Mouse (Mus musculus): ENCODE data around the gene Ablim1. TPM values are rescaled to one million over a fixed set of nuclear protein-coding genes. Genes with fewer than 3 reads are reported as not detected.

Ablim1 gene
- polyA plus RNA-seq (2012; rRNA removed), result 45.3 and 47.3 TPM in 2 replicates

GRCm38 (mm10) chr19:57314346-57315012 is at the start of gene Ablim1:
TSS of gene Ablim1 (minus strand) at chr19:57314919.

DNA sequence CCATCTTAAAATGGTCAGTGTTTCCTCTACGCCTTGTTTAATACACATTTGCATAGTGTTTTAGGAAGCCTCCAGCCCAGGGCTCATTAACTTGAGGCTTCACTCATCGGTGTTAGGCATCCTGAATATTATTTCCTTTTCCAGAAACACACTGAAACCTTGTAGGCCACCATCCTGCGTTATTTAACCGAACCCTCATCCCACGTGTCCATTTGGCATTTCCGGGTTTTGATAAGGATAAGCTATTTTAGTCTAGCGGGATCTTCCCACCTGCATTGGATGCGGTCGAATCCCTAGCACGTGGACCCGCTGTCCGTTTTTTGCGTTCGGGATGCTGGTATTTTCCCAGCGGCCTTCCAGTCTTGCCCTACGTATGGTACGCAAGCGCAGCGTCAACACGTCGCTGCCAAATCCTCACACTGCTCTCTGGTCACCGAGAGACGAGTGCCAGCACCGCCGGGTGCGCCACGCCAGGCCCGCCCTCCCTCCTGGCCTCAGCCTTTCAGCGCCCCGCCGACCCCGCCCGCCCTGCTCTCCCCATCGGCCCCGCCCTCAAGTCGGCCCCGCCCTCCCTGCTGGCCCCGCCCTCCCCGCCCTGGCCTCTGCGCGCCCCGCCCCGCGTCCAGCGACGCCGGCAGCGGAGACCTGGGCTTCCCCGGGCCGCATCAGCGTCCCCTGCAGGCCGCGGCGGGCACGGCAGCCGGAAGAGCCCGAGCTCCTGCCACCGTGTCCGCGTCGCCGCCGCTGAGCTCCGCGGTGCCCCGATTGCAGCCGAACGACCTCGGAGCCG is 45.8 kb upstream of the Ablim1 start, which contains the start of gene Fam160b1:
Gene Fam160b1, plus strand, starts transcription at position 340 of the 790 bp plus-strand sequence.

DNA sequence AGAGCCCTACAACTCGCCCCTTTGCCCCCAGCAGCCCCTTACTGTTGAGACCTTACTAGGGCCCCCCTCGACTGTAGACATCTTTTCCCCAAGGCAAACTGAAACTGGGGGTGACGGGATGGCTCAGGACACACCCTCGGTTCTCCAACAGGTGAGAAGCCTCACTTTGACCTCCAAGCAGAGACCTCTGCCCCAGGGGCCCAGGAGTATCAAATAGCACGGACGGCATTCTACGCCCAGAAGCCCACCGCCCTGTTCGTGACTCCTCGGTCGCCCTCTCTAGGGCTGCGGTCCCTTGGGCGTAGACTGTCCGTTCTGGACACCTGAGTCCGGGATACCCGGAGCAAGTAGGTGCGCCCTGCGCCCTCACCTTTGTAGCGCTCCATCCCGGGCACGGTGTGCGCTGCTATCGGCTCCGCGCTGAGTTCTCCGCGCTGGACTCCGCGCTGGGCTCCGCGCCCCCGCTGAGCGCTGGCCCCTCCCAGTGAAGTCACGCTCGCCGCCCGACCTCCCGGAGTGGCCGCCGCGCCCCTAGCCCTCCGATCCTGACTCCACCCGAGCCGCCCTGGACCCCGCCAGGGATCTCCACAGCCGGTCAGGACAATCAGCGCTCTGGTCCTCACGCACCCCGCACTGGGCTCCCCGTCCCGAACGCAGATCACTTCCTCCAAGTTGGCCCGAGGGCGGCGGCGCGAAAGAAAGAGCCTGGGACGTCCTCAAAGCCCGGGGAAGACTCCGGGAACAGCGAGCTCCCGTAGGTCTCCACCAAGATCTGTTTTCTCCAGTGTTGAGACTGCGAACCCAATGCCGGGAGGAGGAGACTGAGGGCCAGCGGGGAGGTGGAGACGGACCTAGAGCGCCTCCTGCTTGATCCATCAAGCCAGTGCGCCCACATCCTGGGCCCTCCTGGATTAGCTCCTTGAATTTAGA is 306.7 kb downstream of the Ablim1 start, which contains the start of gene Afap1l2:
Gene Afap1l2, minus strand, starts transcription at position 448 of the 930 bp plus-strand sequence.

Other genes starting within 250 kb of the Ablim1 start
- 17.5 and 18.6 TPM in 2 replicates for gene Fam160b1, start 45.8 kb upstream of the Ablim1 start, polyA plus RNA-seq (2012; rRNA removed)
- gene Trub1, start 138.0 kb upstream of the Ablim1 start, polyA plus RNA-seq (2012; rRNA removed), result 27.4 and 27.6 TPM in 2 replicates